Mouse (Mus musculus): ENCODE results near the gene Kcnj12.

GRCm38 (mm10) chr11:60976234-60976633, 46.1 kb upstream of the Kcnj12 start:
- no peak for TF ChIP-seq CTCF (IDR thresholded peaks at IDR 0.05; ENCODE audit: extremely low read depth, insufficient read depth, low read length)
- no peak for TF ChIP-seq POLR2A (IDR thresholded peaks at IDR 0.05; ENCODE audit: extremely low read depth, insufficient read depth, low read length)

All from cortical plate, adult 2 months (tissue).